Mouse (Mus musculus) lung, postnatal 0 days (tissue): ENCODE measurements around the gene Ankrd33. TPM values are rescaled to one million over a fixed set of nuclear protein-coding genes. Genes with fewer than 3 reads are reported as not detected.
A peak's percentile ranks its signal among the peaks of the same experiment; 100 is the strongest.

Experiments used
- ATAC-seq: fragments of 200-750 bp; cut with Nextera tagmentation; 2 replicates; pipeline ENCODE4 v1.8.0; 2017; ENCODE audit warnings: moderate library complexity
- DNase-seq: peaks from one replicate; pipeline ENCODE4 v3.0.0-alpha.2; 2016; ENCODE audit warnings: low spot score
- H3K27ac ChIP-seq: fragments of 300-500 bp; sonication (generic); 2 replicates; pipeline ENCODE4 v1.5.1; 2014; ENCODE audit warnings: antibody characterized with exemption, mild to moderate bottlenecking, low read length, mixed read lengths
- H3K27me3 ChIP-seq: fragments of 300-500 bp; sonication (generic); replicated peaks from 2 replicates; pipeline ENCODE4 v1.6.1; 2014; ENCODE audit warnings: low read length, mixed read lengths; ENCODE audit not compliant: insufficient read depth
- H3K36me3 ChIP-seq: fragments of 300-500 bp; sonication (generic); 2 replicates; pipeline ENCODE4 v1.6.1; 2014; ENCODE audit warnings: low read length, mixed read lengths; ENCODE audit not compliant: insufficient read depth
- H3K4me1 ChIP-seq: fragments of 300-500 bp; sonication (generic); 2 replicates; pipeline ENCODE4 v1.6.1; 2014; ENCODE audit warnings: antibody characterized with exemption, low read depth, low read length, mixed read lengths; ENCODE audit not compliant: insufficient read depth
- H3K4me2 ChIP-seq: fragments of 300-500 bp; sonication (generic); replicated peaks from 2 replicates; pipeline ENCODE4 v1.6.1; 2014; ENCODE audit warnings: low read depth, mild to moderate bottlenecking, low read length, moderate library complexity, mixed read lengths
- H3K4me3 ChIP-seq: fragments of 300-500 bp; sonication (generic); 2 replicates; pipeline ENCODE4 v1.5.1; 2014; ENCODE audit warnings: low read depth, low read length
- H3K9ac ChIP-seq: fragments of 300-500 bp; sonication (generic); replicated peaks from 2 replicates; pipeline ENCODE4 v1.6.1; 2014; ENCODE audit warnings: low read depth, mild to moderate bottlenecking
- H3K9me3 ChIP-seq: fragments of 300-500 bp; sonication (generic); 2 replicates; pipeline ENCODE4 v1.6.1; 2016; ENCODE audit warnings: low read length, mixed read lengths
- CTCF ChIP-seq: IDR thresholded peaks from 2 replicates; pipeline ENCODE4 v1.5.1; 2016; ENCODE audit warnings: antibody characterized with exemption, mild to moderate bottlenecking
- EP300 ChIP-seq: IDR thresholded peaks from 2 replicates; pipeline ENCODE4 v1.6.1; 2016; ENCODE audit warnings: antibody characterized with exemption, mild to moderate bottlenecking, control low read depth
- WGBS: fragments of 180-500 bp; shearing (Covaris S2); extraction: QIAGEN DNeasy Blood & Tissue Kit; methylation state at CpG from one replicate; pipeline ENCODE4 v1.1.7; 2014; 5-methylcytosine and 5-hydroxymethylcytosine counted together
- polyA plus RNA-seq: library from polyadenylated mRNA; unstranded; fragments of >200 nt; fragmentation: Nextera tagmentation; extraction: Ambion mirVana; gene quantifications from 2 replicates; pipeline ENCODE4 v1.2.1, GENCODE M21; 2015

Ankrd33 gene
- polyA plus RNA-seq, 1 experiment from 2014 or later: not detected

GRCm38 (mm10) chr15:101154700-101155616 lies 39.4 kb downstream of the Ankrd33 start:
- Histone ChIP-seq H3K36me3 (no peaks in the 10 kb centered on the region), H3K4me1 (no peaks in the 10 kb centered on the region), H3K27me3 (no peaks in the 10 kb centered on the region), H3K9me3 (no peaks in the 10 kb centered on the region), H3K27ac (no peak overlapping the region), H3K9ac (no peak overlapping the region), H3K4me2 (no peak overlapping the region), H3K4me3 (no peak overlapping the region)
- 63% methylated on average over 7 of the region's 7 CpGs for WGBS
- no peak for DNase-seq
- ATAC-seq: no peak
- TF ChIP-seq CTCF (no peak), EP300 (no peak)

DNA sequence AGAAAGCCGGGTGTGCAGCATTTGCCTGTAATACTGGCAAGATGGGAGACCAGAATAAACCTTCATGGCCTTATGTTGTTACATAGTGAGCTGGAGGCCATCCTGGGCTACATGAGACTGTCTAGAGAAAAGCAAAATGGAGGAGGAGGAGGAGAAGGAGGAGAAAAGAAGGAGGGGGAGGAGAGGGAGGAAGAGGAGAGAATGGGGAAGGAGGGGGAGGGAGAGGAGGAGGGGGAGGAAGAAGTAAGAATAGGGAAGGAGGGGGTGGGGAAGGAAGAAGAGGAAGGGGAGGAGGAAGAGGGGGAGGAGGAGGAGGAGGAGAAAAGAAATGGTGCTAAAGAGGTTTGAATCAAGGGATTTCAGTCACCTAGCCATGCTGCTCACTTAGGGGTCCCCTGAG lies 44.6 kb downstream of the Ankrd33 start:
- 30% methylated on average over 1 of the region's 1 CpGs for WGBS
- no peaks in the 10 kb centered on the region for H3K27me3 ChIP-seq
- ATAC-seq: no peak

DNA sequence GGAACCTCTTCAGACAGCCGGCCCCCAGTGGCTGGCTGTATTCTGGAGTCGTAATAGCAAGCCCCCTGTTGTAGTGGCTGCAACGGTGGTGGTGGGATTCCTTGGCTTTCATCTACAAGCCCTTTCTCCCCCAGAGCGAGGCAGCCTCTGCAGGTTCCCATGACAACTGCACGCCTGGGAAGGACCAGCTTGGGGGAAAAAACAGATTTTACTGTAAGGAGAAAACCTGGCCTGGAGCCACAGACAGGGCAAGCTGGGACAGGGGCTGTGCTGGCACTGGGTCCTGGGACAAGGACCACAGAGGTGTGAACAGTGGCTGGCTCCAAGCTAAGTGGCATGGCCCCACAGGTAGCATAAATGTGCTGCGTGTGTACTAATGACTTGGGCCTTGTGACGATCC lies 45.0 kb downstream of the Ankrd33 start:
- DNase-seq: no peak
- no peak overlapping the region for H3K4me2 ChIP-seq
- no peak overlapping the region for H3K9ac ChIP-seq
- WGBS: 33% methylated on average over 7 of the region's 7 CpGs
- H3K4me1 ChIP-seq: peaks cover 12% of the 10 kb centered on the region; the same call in 1 of the 2 replicates
- no peak for TF ChIP-seq CTCF
- TF ChIP-seq EP300: no peak
- no peaks in the 10 kb centered on the region for H3K36me3 ChIP-seq
- no peak overlapping the region for H3K4me3 ChIP-seq
- no peak for ATAC-seq
- H3K27ac ChIP-seq: no peak overlapping the region
- H3K27me3 ChIP-seq: no peaks in the 10 kb centered on the region
- no peaks in the 10 kb centered on the region for H3K9me3 ChIP-seq

More for the DNA sequence above, 44.6 kb downstream of the Ankrd33 start:
- no peak overlapping the region for H3K4me3 ChIP-seq
- H3K9me3 ChIP-seq: no peaks in the 10 kb centered on the region
- no peaks in the 10 kb centered on the region for H3K36me3 ChIP-seq
- no peak for DNase-seq
- no peak overlapping the region for H3K9ac ChIP-seq
- TF ChIP-seq CTCF: no peak
- TF ChIP-seq EP300: no peak
- no peak overlapping the region for H3K27ac ChIP-seq
- no peak overlapping the region for H3K4me2 ChIP-seq
- H3K4me1 ChIP-seq: peaks cover 11% of the 10 kb centered on the region; the same call in 1 of the 2 replicates

DNA sequence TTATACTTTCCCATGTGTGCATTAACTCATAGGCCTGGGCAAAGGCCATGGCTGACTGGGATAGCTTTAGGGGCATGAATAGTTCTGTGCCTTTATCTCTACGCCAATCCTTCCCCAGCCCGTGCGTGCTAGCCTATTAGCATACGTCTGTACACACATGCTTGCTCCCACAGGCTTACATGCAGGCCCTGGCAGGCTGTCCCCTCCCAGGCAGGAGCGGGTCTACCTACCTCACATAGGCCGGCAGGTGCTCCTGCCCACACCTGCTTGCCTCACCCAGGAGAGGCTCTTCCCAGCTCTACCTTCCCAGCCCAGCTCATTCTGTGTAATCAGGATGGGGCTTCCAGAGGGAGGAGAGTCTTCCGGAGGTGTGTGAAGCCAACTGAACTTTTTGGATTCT lies 46.0 kb downstream of the Ankrd33 start:
- TF ChIP-seq EP300 (no peak), CTCF (no peak)
- WGBS: 81% methylated on average over 7 of the region's 7 CpGs
- DNase-seq (no peak), ATAC-seq (no peak)
- no peak overlapping the region for H3K4me3 ChIP-seq
- H3K27me3 ChIP-seq: no peaks in the 10 kb centered on the region
- H3K9me3 ChIP-seq: no peaks in the 10 kb centered on the region
- no peak overlapping the region for H3K9ac ChIP-seq
- H3K27ac ChIP-seq: no peak overlapping the region
- H3K36me3 ChIP-seq: no peaks in the 10 kb centered on the region
- H3K4me2 ChIP-seq: no peak overlapping the region
- H3K4me1 ChIP-seq: peaks cover 14% of the 10 kb centered on the region; the same call in 1 of the 2 replicates

DNA sequence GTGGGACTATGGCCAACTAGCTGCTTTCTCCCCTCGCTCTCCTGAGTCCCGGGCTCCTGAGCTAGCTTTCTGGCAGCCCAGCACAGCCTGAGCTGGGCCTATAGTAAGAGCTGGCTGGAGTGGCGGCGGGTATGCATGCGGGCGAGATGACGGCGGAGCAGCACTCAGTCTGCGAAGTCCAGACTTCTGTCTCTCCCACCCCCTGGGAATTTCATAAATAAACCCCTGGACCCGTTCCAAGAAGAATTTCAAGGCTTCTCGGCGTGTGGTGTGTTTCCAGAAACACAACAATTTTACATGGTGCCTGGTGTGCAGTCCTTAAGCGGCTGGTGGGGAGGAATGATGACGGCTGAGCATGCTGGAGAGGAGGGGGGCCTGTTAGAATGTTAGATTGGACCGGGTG lies 47.5 kb downstream of the Ankrd33 start:
- Histone ChIP-seq H3K27ac (0 out of 2 replicates have a peak overlapping the region, but pooled peaks have one; percentile 5), H3K4me2 (no peak overlapping the region), H3K27me3 (no peaks in the 10 kb centered on the region), H3K4me1 (peaks cover 14% of the 10 kb centered on the region; the same call in 1 of the 2 replicates), H3K9me3 (no peaks in the 10 kb centered on the region), H3K9ac (no peak overlapping the region), H3K36me3 (no peaks in the 10 kb centered on the region), H3K4me3 (no peak overlapping the region)
- peak; percentile 67 for DNase-seq
- WGBS: 15% methylated on average over 15 of the region's 15 CpGs
- TF ChIP-seq EP300 (no peak), CTCF (no peak)
- ATAC-seq: peak; percentile 70

DNA sequence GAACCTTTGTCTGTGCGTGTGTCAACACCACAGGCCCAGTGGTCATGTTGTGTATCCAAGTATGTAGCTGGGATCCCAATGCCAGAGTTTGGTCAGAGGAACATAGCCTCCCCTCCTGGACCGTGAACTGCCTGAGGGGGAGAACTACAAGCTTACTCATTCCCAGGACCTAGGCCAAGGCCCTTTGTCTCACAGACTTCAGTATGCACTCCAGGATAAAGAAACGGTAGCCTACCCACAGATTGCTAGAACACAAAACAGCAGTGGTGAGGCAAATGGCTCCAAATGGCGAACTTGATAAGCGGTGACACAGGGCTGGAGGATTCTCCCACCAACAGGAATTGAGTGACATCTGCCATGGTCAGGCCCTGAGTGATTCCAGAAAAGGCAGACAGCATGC lies 48.3 kb downstream of the Ankrd33 start:
- Histone ChIP-seq H3K9ac (no peak overlapping the region), H3K4me3 (no peak overlapping the region), H3K4me2 (no peak overlapping the region), H3K9me3 (no peaks in the 10 kb centered on the region), H3K27me3 (no peaks in the 10 kb centered on the region), H3K4me1 (peaks cover 14% of the 10 kb centered on the region; the same call in 1 of the 2 replicates), H3K36me3 (no peaks in the 10 kb centered on the region), H3K27ac (no peak overlapping the region)
- ATAC-seq (peak; percentile 29; the same call in 1 of the 2 replicates), DNase-seq (peak; percentile 61)
- 58% methylated on average over 5 of the region's 5 CpGs for WGBS
- TF ChIP-seq CTCF: no peak
- no peak for TF ChIP-seq EP300
